Mouse (Mus musculus) limb, embryonic 14.5 days (tissue): ENCODE results near the gene Pfkfb4. TPM values are rescaled to one million over a fixed set of nuclear protein-coding genes. Genes with fewer than 3 reads are reported as not detected.
A peak's percentile ranks its signal among the peaks of the same experiment; 100 is the strongest.

ENCODE experiments used
- ATAC-seq: fragments of 200-750 bp; cut with Nextera tagmentation; 2 replicates; pipeline ENCODE4 v1.8.0; 2017; ENCODE audit warnings: low read depth, moderate number of reproducible peaks, moderate TSS enrichment; ENCODE audit not compliant: low FRiP score
- DNase-seq: peaks from one replicate; pipeline ENCODE4 v3.0.0-alpha.2; 2015; ENCODE audit warnings: low spot score
- H3K27ac ChIP-seq: fragments of 300-500 bp; sonication (generic); replicated peaks from 2 replicates; pipeline ENCODE4 v1.5.1; 2014; ENCODE audit warnings: low read depth, mild to moderate bottlenecking, low read length, moderate library complexity, mixed read lengths
- H3K27me3 ChIP-seq: fragments of 300-500 bp; sonication (generic); 2 replicates; pipeline ENCODE4 v1.6.1; 2014; ENCODE audit warnings: low read length, mixed read lengths; ENCODE audit not compliant: control insufficient read depth, insufficient read depth
- H3K36me3 ChIP-seq: fragments of 300-500 bp; sonication (generic); 2 replicates; pipeline ENCODE4 v1.6.1; 2014; ENCODE audit warnings: mild to moderate bottlenecking, low read length, moderate library complexity, mixed read lengths; ENCODE audit not compliant: control insufficient read depth, insufficient read depth
- H3K4me1 ChIP-seq: fragments of 300-500 bp; sonication (generic); 2 replicates; pipeline ENCODE4 v1.6.1; 2014; ENCODE audit warnings: antibody characterized with exemption, low read length, mixed read lengths; ENCODE audit not compliant: control insufficient read depth, insufficient read depth
- H3K4me2 ChIP-seq: fragments of 300-500 bp; sonication (generic); replicated peaks from 2 replicates; pipeline ENCODE4 v1.6.1; 2014; ENCODE audit warnings: low read depth, mild to moderate bottlenecking, low read length, moderate library complexity; ENCODE audit not compliant: severe bottlenecking
- H3K4me3 ChIP-seq: fragments of 300-500 bp; sonication (generic); replicated peaks from 2 replicates; pipeline ENCODE4 v1.5.1; 2014; ENCODE audit warnings: low read length
- H3K9ac ChIP-seq: fragments of 300-500 bp; sonication (generic); 2 replicates; pipeline ENCODE4 v1.6.1; 2014; ENCODE audit warnings: mild to moderate bottlenecking, low read depth, low read length, moderate library complexity; ENCODE audit not compliant: severe bottlenecking
- H3K9me3 ChIP-seq: fragments of 300-500 bp; sonication (generic); 2 replicates; pipeline ENCODE4 v1.6.1; 2016; ENCODE audit warnings: low read length; ENCODE audit not compliant: control insufficient read depth
- POLR2A ChIP-seq: fragments of 200-500 bp; IDR thresholded peaks from 2 replicates; pipeline ENCODE4 v1.8.0; 2012; ENCODE audit warnings: inconsistent platforms, mild to moderate bottlenecking, moderate library complexity, borderline replicate concordance; ENCODE audit not compliant: insufficient read depth, insufficient read length; ENCODE audit errors: extremely low read depth
- WGBS: fragments of 180-500 bp; shearing (Covaris S2); extraction: QIAGEN DNeasy Blood & Tissue Kit; methylation state at CpG from one replicate; pipeline ENCODE4 v1.1.7; 2014; 5-methylcytosine and 5-hydroxymethylcytosine counted together
- polyA plus RNA-seq, 2 experiments: library from polyadenylated mRNA; depleted of rRNA in 1 of 2; stranded (reverse) in 1 of 2; unstranded in 1 of 2; fragments of >200 nt; fragmentation: Nextera tagmentation in 1 of 2; extraction: Ambion mirVana in 1 of 2; gene quantifications; 2 replicates each; pipeline versions ENCODE4 v1.2.1 to v1.2.3; 2012 to 2014

Pfkfb4 gene
- polyA plus RNA-seq, 2 experiments: 9.1 to 14.5 TPM

DNA sequence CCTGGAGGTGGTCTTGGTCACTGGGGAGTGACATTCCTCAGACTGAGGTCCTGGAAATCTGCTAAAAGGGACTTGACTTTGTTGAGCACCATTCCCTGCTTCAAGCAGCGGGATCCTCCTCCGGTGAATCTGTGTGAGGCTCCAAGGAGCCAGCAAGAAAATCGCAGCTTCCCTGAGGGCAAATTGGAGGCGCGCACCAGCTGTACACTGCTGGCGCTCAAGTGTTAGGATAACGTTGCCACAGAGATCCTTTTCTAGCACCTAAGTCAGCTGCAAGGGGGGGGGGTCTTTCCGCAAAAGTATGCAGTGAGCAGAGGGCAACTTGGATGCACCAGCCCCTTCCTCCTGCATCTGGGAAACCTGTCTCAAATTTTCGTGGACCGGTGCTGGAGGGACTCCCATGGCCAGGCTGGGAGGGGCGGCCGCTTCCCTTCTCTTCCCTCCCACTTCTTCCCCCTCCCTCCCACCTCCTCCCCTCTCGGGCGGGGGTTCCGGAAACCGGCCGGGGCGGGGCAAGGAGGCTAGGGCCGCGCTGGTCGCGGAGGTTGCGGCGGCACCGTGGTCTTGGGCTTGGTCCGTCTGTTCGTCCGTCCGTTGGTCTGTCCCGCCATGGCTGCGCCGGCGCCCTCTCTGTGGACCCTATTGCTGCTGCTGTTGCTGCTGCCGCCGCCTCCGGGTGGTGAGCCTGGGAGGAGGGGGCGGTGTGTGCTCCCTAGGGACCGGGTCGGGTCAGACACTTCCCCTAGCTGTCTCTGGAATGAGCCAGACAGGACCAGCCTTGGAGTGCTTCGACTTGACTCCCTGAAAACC lies 46.7 kb downstream of the Pfkfb4 start, which contains the start of gene Shisa5:
Gene Shisa5 (plus strand): TSS at position 480 of the 810 bp plus-strand sequence.
- 1% methylated on average over 36 of the region's 40 CpGs for WGBS
- peak within 1 kb of the TSS; percentile 81 for H3K4me2 ChIP-seq
- ATAC-seq (peak; percentile 95), DNase-seq (peak; percentile 75)
- H3K4me3 ChIP-seq: peak within 1 kb of the TSS; percentile 79
- TF ChIP-seq POLR2A: peak; percentile 86; the same call in 1 of the 2 replicates
- H3K4me1 ChIP-seq: peaks cover 13% of the 10 kb centered on the region; the same call in 1 of the 2 replicates
- no peaks in the 10 kb centered on the region; the same call in 1 of the 2 replicates for H3K36me3 ChIP-seq
- no peaks in the 10 kb centered on the region for H3K9me3 ChIP-seq
- H3K27me3 ChIP-seq: no peaks in the 10 kb centered on the region
- peak within 1 kb of the TSS; percentile 84 for H3K9ac ChIP-seq
- peak within 1 kb of the TSS; percentile 55 for H3K27ac ChIP-seq

DNA sequence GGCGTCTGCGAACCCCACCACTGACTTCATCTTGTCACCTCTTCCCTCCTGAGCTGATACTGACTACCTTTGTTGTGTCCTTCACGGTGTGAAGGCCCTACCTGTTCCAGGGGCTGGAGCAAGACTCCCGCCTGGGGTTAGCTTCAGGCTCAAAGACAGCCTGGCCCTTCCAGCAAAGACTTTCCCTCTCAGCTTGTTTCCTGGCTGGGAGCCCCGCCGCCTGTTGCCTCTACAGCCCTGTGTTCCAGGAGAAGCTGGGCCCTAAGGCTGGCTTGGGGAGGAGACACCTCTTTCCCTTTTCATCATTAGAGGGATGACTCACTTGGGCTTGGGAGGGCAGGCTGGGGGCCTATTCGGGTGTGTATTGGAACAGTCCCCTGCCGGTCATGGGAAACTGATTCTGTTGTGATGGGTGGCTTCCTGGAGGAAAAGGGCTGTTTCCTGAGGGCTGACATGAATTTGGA lies 47.4 kb downstream of the Pfkfb4 start:
- Histone ChIP-seq H3K4me3 (peak overlapping the region; percentile 79), H3K4me1 (peaks cover 13% of the 10 kb centered on the region; the same call in 1 of the 2 replicates), H3K27me3 (no peaks in the 10 kb centered on the region), H3K9ac (peak overlapping the region; percentile 84), H3K36me3 (no peaks in the 10 kb centered on the region; the same call in 1 of the 2 replicates), H3K4me2 (peak overlapping the region; percentile 81), H3K27ac (peak overlapping the region; percentile 55), H3K9me3 (no peaks in the 10 kb centered on the region)
- DNase-seq (no peak), ATAC-seq (peak; percentile 3; the same call in 1 of the 2 replicates)
- no peak for TF ChIP-seq POLR2A
- WGBS: 13% methylated on average over 6 of the region's 8 CpGs

DNA sequence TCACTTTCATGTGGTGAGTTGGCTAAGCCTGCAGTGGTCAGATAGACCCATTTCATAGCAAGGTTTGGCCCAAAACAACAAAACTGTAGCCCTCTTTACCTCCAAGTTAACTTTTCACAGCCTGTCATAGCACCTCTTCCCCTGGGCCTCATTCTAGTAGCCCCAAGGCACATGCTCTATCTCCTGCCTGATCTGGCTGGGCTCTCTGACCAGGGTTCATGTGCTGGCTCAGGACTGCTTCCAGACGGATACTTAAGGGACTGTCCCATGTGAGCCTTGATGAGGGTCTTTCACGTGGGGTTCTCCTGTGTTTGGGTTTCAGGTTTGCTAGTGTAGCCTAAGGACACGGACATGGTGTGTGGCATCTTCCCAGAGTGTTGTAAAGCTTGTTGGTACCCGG lies 48.1 kb downstream of the Pfkfb4 start:
- Histone ChIP-seq H3K4me2 (peak overlapping the region; percentile 81), H3K36me3 (no peaks in the 10 kb centered on the region; the same call in 1 of the 2 replicates), H3K9ac (no peak overlapping the region), H3K27me3 (no peaks in the 10 kb centered on the region), H3K9me3 (no peaks in the 10 kb centered on the region), H3K4me1 (peaks cover 13% of the 10 kb centered on the region; the same call in 1 of the 2 replicates), H3K27ac (no peak overlapping the region), H3K4me3 (peak overlapping the region; percentile 79; the same call in 1 of the 2 replicates)
- no peak for TF ChIP-seq POLR2A
- WGBS: 70% methylated on average over 4 of the region's 4 CpGs
- ATAC-seq: no peak
- DNase-seq: no peak

GRCm38 (mm10) chr9:109040216-109040615 lies 48.6 kb downstream of the Pfkfb4 start:
- ATAC-seq: no peak
- Histone ChIP-seq H3K27ac (no peak overlapping the region), H3K4me3 (no peak overlapping the region), H3K4me2 (no peak overlapping the region), H3K36me3 (no peaks in the 10 kb centered on the region; the same call in 1 of the 2 replicates), H3K4me1 (peaks cover 13% of the 10 kb centered on the region; the same call in 1 of the 2 replicates), H3K27me3 (no peaks in the 10 kb centered on the region), H3K9ac (peak overlapping the region; percentile 3; the same call in 1 of the 2 replicates), H3K9me3 (no peaks in the 10 kb centered on the region)
- WGBS: 83% methylated on average over 8 of the region's 8 CpGs
- no peak for DNase-seq
- TF ChIP-seq POLR2A: no peak

- Histone ChIP-seq H3K36me3 (no peaks in the 10 kb centered on the region; the same call in 1 of the 2 replicates), H3K27ac (no peak overlapping the region), H3K9ac (peak overlapping the region; percentile 3; the same call in 1 of the 2 replicates), H3K27me3 (no peaks in the 10 kb centered on the region), H3K4me3 (no peak overlapping the region), H3K4me2 (no peak overlapping the region), H3K4me1 (peaks cover 13% of the 10 kb centered on the region; the same call in 1 of the 2 replicates), H3K9me3 (no peaks in the 10 kb centered on the region)
- TF ChIP-seq POLR2A: no peak
- ATAC-seq (no peak), DNase-seq (no peak)
- WGBS: 53% methylated on average over 6 of the region's 6 CpGs
These were observed 49.3 kb downstream of the Pfkfb4 start for GRCm38 (mm10) chr9:109040906-109041305.
